Mouse (Mus musculus) liver, adult 2 months (tissue): Measurements from ENCODE around the gene Panx1.

Experiments used
- CTCF ChIP-seq: fragments of 200-500 bp; IDR thresholded peaks from 2 replicates; pipeline ENCODE4 v1.5.1; 2011; ENCODE audit warnings: low read depth, low read length, control low read depth
- POLR2A ChIP-seq: fragments of 200-500 bp; IDR thresholded peaks from 2 replicates; pipeline ENCODE4 v1.6.1; 2011; ENCODE audit warnings: low read length, control low read depth; ENCODE audit not compliant: insufficient read depth; ENCODE audit errors: extremely low read depth

DNA sequence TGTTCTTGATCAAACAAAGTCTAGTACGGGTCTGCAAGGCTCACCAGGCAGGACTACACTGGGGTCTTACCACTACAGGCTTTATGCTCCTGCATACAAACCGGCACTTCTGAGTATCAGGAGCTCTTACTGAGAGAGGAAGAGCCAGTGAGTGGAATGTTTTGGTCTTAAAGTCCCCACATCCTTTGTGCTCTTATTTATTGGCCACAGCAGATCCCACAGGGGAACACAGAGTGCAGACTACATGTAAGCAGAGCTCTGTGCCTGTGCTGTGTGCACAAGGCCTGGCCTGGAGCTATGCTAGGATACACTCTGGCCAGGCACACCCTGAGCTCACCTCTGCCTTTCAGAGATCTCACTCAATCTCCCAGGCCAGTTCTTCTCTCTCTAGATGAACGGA, 62.1 kb downstream of the Panx1 start:
- TF ChIP-seq CTCF (no peak), POLR2A (no peak)
